Mouse (Mus musculus) liver, embryonic 18 days (tissue): Measurements from ENCODE around the gene Aamp. TPM values are rescaled to one million over a fixed set of nuclear protein-coding genes. Genes with fewer than 3 reads are reported as not detected.

Source experiments
- polyA plus RNA-seq: library from polyadenylated mRNA; depleted of rRNA; stranded (reverse); fragments of >200 nt; gene quantifications from 2 replicates; pipeline ENCODE4 v1.2.3, GENCODE M21; 2012; rRNA removed

Gene Aamp
- polyA plus RNA-seq = 69.0 and 74.8 TPM in 2 replicates

GRCm38 (mm10) chr1:74284543-74285160, at the start of gene Aamp, which contains the start of gene Pnkd:
Aamp (minus strand) TSS chr1:74284738.
Pnkd (plus strand) TSS chr1:74284930.

GRCm38 (mm10) chr1:74305522-74305921, 21.0 kb upstream of the Aamp start, which contains the start of gene Tmbim1:
Tmbim1 (minus strand) TSS chr1:74305622.

GRCm38 (mm10) chr1:74278538-74278937, 6.0 kb downstream of the Aamp start, which contains the start of gene Gpbar1:
Gpbar1 (plus strand) TSS chr1:74278550.

GRCm38 (mm10) chr1:74235938-74236589, 48.5 kb downstream of the Aamp start, which contains the start of gene Arpc2:
Arpc2 (plus strand) TSS chr1:74236084.

Other genes starting within 250 kb of the Aamp start
- gene Tns1, start 160.3 kb downstream of the Aamp start, polyA plus RNA-seq = 4.4 and 6.5 TPM in 2 replicates
- gene Rufy4, start 159.2 kb downstream of the Aamp start, polyA plus RNA-seq = 0.29 and 0.37 TPM in 2 replicates
- 5.6 and 6.4 TPM in 2 replicates for gene Cxcr2, start 130.7 kb downstream of the Aamp start, polyA plus RNA-seq
- gene Cxcr1, start 90.1 kb downstream of the Aamp start, polyA plus RNA-seq = not detected in 2 replicates
- 114 and 121 TPM in 2 replicates for gene Arpc2, start 48.7 kb downstream of the Aamp start, polyA plus RNA-seq
- 0.32 and 0.37 TPM in 2 replicates for gene Gpbar1, start 6.2 kb downstream of the Aamp start, polyA plus RNA-seq
- gene Pnkd, start 192 bp upstream of the Aamp start, polyA plus RNA-seq = 23.2 and 24.3 TPM in 2 replicates
- 15.5 and 21.6 TPM in 2 replicates for gene Tmbim1, start 20.9 kb upstream of the Aamp start, polyA plus RNA-seq
- gene Catip, start 77.4 kb upstream of the Aamp start, polyA plus RNA-seq = 0.13 and 0.16 TPM in 2 replicates
- gene Slc11a1, start 90.5 kb upstream of the Aamp start, polyA plus RNA-seq = 25.1 and 26.1 TPM in 2 replicates
- gene Ctdsp1, start 106.8 kb upstream of the Aamp start, polyA plus RNA-seq = 44.9 and 47.5 TPM in 2 replicates
- gene Vil1, start 124.6 kb upstream of the Aamp start, polyA plus RNA-seq = 0.71 and 0.74 TPM in 2 replicates
- 16.1 and 16.8 TPM in 2 replicates for gene Cnot9, start 221.3 kb upstream of the Aamp start, polyA plus RNA-seq